Mouse (Mus musculus): ENCODE measurements at regions not wholly inside any gene's neighbourhood (a gene's known extent, or its start where the extent isn't known, plus 50 kb on each side); places are given as distances from the start of the nearest gene placed in this dataset.

DNA sequence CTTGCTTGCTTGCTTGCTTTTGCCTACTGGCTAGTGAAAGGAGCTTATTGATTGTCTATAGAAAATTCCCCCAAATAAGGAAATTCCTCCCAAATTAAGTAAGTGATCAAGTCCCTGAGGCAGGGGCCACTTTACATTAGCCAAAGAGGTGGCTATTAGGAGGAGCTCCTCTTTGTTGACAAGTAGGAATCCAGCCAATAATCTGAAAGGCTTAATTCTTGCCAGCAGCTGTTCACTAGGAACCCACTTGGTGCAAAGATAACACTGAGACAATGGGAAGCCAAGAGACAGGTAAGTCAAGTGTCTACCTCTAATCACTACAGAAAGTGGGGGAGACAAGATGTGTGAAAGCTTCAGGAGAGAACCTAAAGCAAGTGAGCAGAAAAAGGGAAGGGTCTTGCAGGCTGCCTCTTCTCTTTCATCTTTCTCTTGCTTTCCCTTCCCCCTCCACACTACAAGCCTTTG lies 293.2 kb upstream of the Zfp462 start:
- no peak for DNase-seq
- H3K27ac ChIP-seq (ENCODE audit: insufficient read depth, low read length), result no peak overlapping the region

DNA sequence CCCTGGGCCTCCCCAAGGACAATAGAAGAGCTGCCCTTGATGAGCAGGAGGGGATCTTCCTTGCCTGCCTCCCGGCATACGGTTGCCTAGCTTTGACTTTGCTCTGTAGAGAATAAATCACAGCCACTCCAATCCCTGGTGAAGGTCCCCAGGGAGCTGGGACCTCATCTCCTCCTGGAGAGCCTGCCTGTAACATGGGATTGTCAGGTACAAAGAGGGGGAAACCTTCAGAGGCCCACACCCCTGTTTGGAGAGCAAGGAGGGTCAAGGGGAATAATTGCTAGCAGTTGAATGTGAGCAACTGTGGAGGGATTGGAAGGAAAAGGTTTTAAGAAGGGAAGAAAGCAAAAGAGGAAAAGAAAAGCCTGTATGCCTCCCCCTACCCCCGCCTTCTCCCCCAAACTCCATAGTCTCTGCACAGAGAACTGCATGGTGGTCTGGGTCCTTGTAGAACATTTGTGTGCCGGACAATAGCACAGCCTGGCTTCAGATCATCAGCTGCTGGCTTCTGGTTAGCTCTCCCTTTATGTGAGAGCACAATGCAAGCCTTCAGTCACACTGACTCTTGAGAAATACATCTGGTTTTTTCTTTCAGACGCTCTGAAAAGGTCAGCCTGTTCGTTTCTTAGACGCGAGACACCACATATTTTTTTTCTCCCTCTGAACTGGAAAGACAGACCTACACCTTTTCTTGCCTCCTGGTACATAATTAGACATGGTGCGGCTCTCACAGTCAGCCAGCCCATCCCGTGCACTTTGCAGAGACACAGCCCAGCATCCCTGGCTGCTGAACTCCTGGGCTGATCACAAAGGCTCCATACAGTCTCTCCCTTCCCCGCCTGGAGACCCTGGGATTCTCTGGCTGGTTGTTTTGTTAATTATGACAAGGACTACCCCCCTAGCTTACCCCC lies 292.5 kb upstream of the Zfp462 start:
- TF ChIP-seq CTCF (IDR thresholded peaks at IDR 0.05; ENCODE audit: borderline replicate concordance, insufficient read depth, low read depth, low read length) (no peak), POLR2A (IDR thresholded peaks at IDR 0.05; ENCODE audit: borderline replicate concordance, insufficient read depth, low read length) (no peak)
- Histone ChIP-seq H3K4me3 (replicated peaks; ENCODE audit: insufficient read depth, low read depth, low read length) (no peak overlapping the region), H3K27ac (ENCODE audit: insufficient read depth, low read length) (no peak overlapping the region)

More for the DNA sequence above, 293.2 kb upstream of the Zfp462 start:
- TF ChIP-seq CTCF (IDR thresholded peaks at IDR 0.05; ENCODE audit: borderline replicate concordance, insufficient read depth, low read depth, low read length) (no peak), POLR2A (IDR thresholded peaks at IDR 0.05; ENCODE audit: borderline replicate concordance, insufficient read depth, low read length) (no peak)
- Histone ChIP-seq H3K27me3 (ENCODE audit: control insufficient read depth, insufficient read depth, low read length) (no peaks in the 10 kb centered on the region), H3K4me3 (replicated peaks; ENCODE audit: insufficient read depth, low read depth, low read length) (no peak overlapping the region), H3K4me1 (ENCODE audit: control insufficient read depth, insufficient read depth, low read length) (no peaks in the 10 kb centered on the region)

GRCm38 (mm10) chr4:54653097-54653776 lies 291.6 kb upstream of the Zfp462 start:
- H3K27ac ChIP-seq (ENCODE audit: insufficient read depth, low read length), result no peak overlapping the region
- 18% methylated on average over 10 of the region's 10 CpGs for WGBS
- H3K4me3 ChIP-seq (replicated peaks; ENCODE audit: insufficient read depth, low read depth, low read length), result no peak overlapping the region
- no peaks in the 10 kb centered on the region for H3K4me1 ChIP-seq (ENCODE audit: control insufficient read depth, insufficient read depth, low read length)
- no peaks in the 10 kb centered on the region for H3K27me3 ChIP-seq (ENCODE audit: control insufficient read depth, insufficient read depth, low read length)
- TF ChIP-seq POLR2A (IDR thresholded peaks at IDR 0.05; ENCODE audit: borderline replicate concordance, insufficient read depth, low read length) (no peak), CTCF (IDR thresholded peaks at IDR 0.05; ENCODE audit: borderline replicate concordance, insufficient read depth, low read depth, low read length) (no peak)
- no peak for DNase-seq

More for the DNA sequence above, 292.5 kb upstream of the Zfp462 start:
- Histone ChIP-seq H3K27me3 (ENCODE audit: control insufficient read depth, insufficient read depth, low read length) (no peaks in the 10 kb centered on the region), H3K4me1 (ENCODE audit: control insufficient read depth, insufficient read depth, low read length) (no peaks in the 10 kb centered on the region)
- 23% methylated on average over 11 of the region's 11 CpGs for WGBS
- no peak for DNase-seq

Data from cerebellum, adult 2 months (tissue).